Mouse (Mus musculus): ENCODE results near the gene Dock3. TPM values are rescaled to one million over a fixed set of nuclear protein-coding genes. Genes with fewer than 3 reads are reported as not detected.

Dock3 gene
- polyA plus RNA-seq, 1 experiment from 2014 or later, result 0.46 TPM

- WGBS, result 86% methylated on average over 8 of the region's 8 CpGs
- no peak overlapping the region for H3K9ac ChIP-seq (replicated peaks; ENCODE audit: low read length)
Observed at GRCm38 (mm10) chr9:106906597-106906996, 325.1 kb downstream of the Dock3 start.

GRCm38 (mm10) chr9:106903791-106904134, 327.9 kb downstream of the Dock3 start:
- peak; percentile 78 for DNase-seq (ENCODE audit: low spot score)
- Histone ChIP-seq H3K9me3 (replicated peaks; ENCODE audit: control insufficient read depth, low read length) (no peaks in the 10 kb centered on the region), H3K27me3 (ENCODE audit: control insufficient read depth, insufficient read depth, low read length) (no peaks in the 10 kb centered on the region), H3K4me3 (ENCODE audit: low read depth, low read length) (no peak overlapping the region), H3K36me3 (replicated peaks; ENCODE audit: control insufficient read depth, insufficient read depth, low read depth, low read length) (no peaks in the 10 kb centered on the region), H3K27ac (replicated peaks; ENCODE audit: low read depth, low read length) (no peak overlapping the region), H3K9ac (replicated peaks; ENCODE audit: low read length) (no peak overlapping the region), H3K4me1 (ENCODE audit: control insufficient read depth, insufficient read depth, low read length) (no peaks in the 10 kb centered on the region), H3K4me2 (ENCODE audit: low read depth, low read length) (no peak overlapping the region)
- WGBS, result 16% methylated on average over 1 of the region's 1 CpGs
- ATAC-seq (replicated peaks; ENCODE audit: insufficient number of reproducible peaks, low FRiP score, low TSS enrichment, low read depth), result no peak; the same call in 1 of the 2 replicates

More at GRCm38 (mm10) chr9:106906597-106906996, 325.1 kb downstream of the Dock3 start:
- Histone ChIP-seq H3K4me1 (ENCODE audit: control insufficient read depth, insufficient read depth, low read length) (no peaks in the 10 kb centered on the region), H3K36me3 (replicated peaks; ENCODE audit: control insufficient read depth, insufficient read depth, low read depth, low read length) (no peaks in the 10 kb centered on the region), H3K27me3 (ENCODE audit: control insufficient read depth, insufficient read depth, low read length) (no peaks in the 10 kb centered on the region), H3K4me3 (ENCODE audit: low read depth, low read length) (no peak overlapping the region), H3K27ac (replicated peaks; ENCODE audit: low read depth, low read length) (no peak overlapping the region), H3K9me3 (replicated peaks; ENCODE audit: control insufficient read depth, low read length) (no peaks in the 10 kb centered on the region), H3K4me2 (ENCODE audit: low read depth, low read length) (no peak overlapping the region)
- ATAC-seq (replicated peaks; ENCODE audit: insufficient number of reproducible peaks, low FRiP score, low TSS enrichment, low read depth) (no peak), DNase-seq (ENCODE audit: low spot score) (no peak)

GRCm38 (mm10) chr9:106903099-106903790, 328.5 kb downstream of the Dock3 start:
- ATAC-seq (replicated peaks; ENCODE audit: insufficient number of reproducible peaks, low FRiP score, low TSS enrichment, low read depth) (no peak), DNase-seq (ENCODE audit: low spot score) (no peak)
- WGBS, result 76% methylated on average over 4 of the region's 4 CpGs

GRCm38 (mm10) chr9:106901596-106901995, 330.1 kb downstream of the Dock3 start:
- WGBS, result 90% methylated on average over 7 of the region's 7 CpGs
- no peak overlapping the region for H3K4me2 ChIP-seq (ENCODE audit: low read depth, low read length)
- no peak overlapping the region for H3K27ac ChIP-seq (replicated peaks; ENCODE audit: low read depth, low read length)
- no peak overlapping the region for H3K4me3 ChIP-seq (ENCODE audit: low read depth, low read length)
- H3K36me3 ChIP-seq (replicated peaks; ENCODE audit: control insufficient read depth, insufficient read depth, low read depth, low read length), result no peaks in the 10 kb centered on the region
- H3K9me3 ChIP-seq (replicated peaks; ENCODE audit: control insufficient read depth, low read length), result no peaks in the 10 kb centered on the region
- H3K4me1 ChIP-seq (ENCODE audit: control insufficient read depth, insufficient read depth, low read length), result no peaks in the 10 kb centered on the region
- ATAC-seq (replicated peaks; ENCODE audit: insufficient number of reproducible peaks, low FRiP score, low TSS enrichment, low read depth) (no peak), DNase-seq (ENCODE audit: low spot score) (no peak)
- no peak overlapping the region for H3K9ac ChIP-seq (replicated peaks; ENCODE audit: low read length)
- H3K27me3 ChIP-seq (ENCODE audit: control insufficient read depth, insufficient read depth, low read length), result no peaks in the 10 kb centered on the region

More at GRCm38 (mm10) chr9:106903099-106903790, 328.5 kb downstream of the Dock3 start:
- H3K4me1 ChIP-seq (ENCODE audit: control insufficient read depth, insufficient read depth, low read length), result no peaks in the 10 kb centered on the region
- no peak overlapping the region for H3K4me3 ChIP-seq (ENCODE audit: low read depth, low read length)
- no peak overlapping the region for H3K4me2 ChIP-seq (ENCODE audit: low read depth, low read length)
- H3K36me3 ChIP-seq (replicated peaks; ENCODE audit: control insufficient read depth, insufficient read depth, low read depth, low read length), result no peaks in the 10 kb centered on the region
- H3K27me3 ChIP-seq (ENCODE audit: control insufficient read depth, insufficient read depth, low read length), result no peaks in the 10 kb centered on the region
- no peaks in the 10 kb centered on the region for H3K9me3 ChIP-seq (replicated peaks; ENCODE audit: control insufficient read depth, low read length)
- H3K27ac ChIP-seq (replicated peaks; ENCODE audit: low read depth, low read length), result no peak overlapping the region
- H3K9ac ChIP-seq (replicated peaks; ENCODE audit: low read length), result no peak overlapping the region

GRCm38 (mm10) chr9:106898901-106899300, 332.8 kb downstream of the Dock3 start:
- Histone ChIP-seq H3K9me3 (replicated peaks; ENCODE audit: control insufficient read depth, low read length) (no peaks in the 10 kb centered on the region), H3K4me3 (ENCODE audit: low read depth, low read length) (no peak overlapping the region), H3K36me3 (replicated peaks; ENCODE audit: control insufficient read depth, insufficient read depth, low read depth, low read length) (no peaks in the 10 kb centered on the region), H3K4me1 (ENCODE audit: control insufficient read depth, insufficient read depth, low read length) (no peaks in the 10 kb centered on the region), H3K27ac (replicated peaks; ENCODE audit: low read depth, low read length) (no peak overlapping the region), H3K4me2 (ENCODE audit: low read depth, low read length) (no peak overlapping the region), H3K27me3 (ENCODE audit: control insufficient read depth, insufficient read depth, low read length) (no peaks in the 10 kb centered on the region), H3K9ac (replicated peaks; ENCODE audit: low read length) (no peak overlapping the region)
- ATAC-seq (replicated peaks; ENCODE audit: insufficient number of reproducible peaks, low FRiP score, low TSS enrichment, low read depth) (no peak), DNase-seq (ENCODE audit: low spot score) (no peak)
- WGBS, result 88% methylated on average over 1 of the region's 1 CpGs

- H3K27me3 ChIP-seq (ENCODE audit: control insufficient read depth, insufficient read depth, low read length), result no peaks in the 10 kb centered on the region
- H3K9me3 ChIP-seq (replicated peaks; ENCODE audit: control insufficient read depth, low read length), result no peaks in the 10 kb centered on the region
- H3K36me3 ChIP-seq (replicated peaks; ENCODE audit: control insufficient read depth, insufficient read depth, low read depth, low read length), result peaks cover 4% of the 10 kb centered on the region; the same call in 1 of the 2 replicates
- H3K4me1 ChIP-seq (ENCODE audit: control insufficient read depth, insufficient read depth, low read length), result no peaks in the 10 kb centered on the region; the same call in 1 of the 2 replicates
- no peak for ATAC-seq (replicated peaks; ENCODE audit: insufficient number of reproducible peaks, low FRiP score, low TSS enrichment, low read depth)
- H3K9ac ChIP-seq (replicated peaks; ENCODE audit: low read length), result no peak overlapping the region
- no peak overlapping the region for H3K4me2 ChIP-seq (ENCODE audit: low read depth, low read length)
- 43% methylated on average over 3 of the region's 3 CpGs for WGBS
- H3K4me3 ChIP-seq (ENCODE audit: low read depth, low read length), result no peak overlapping the region
- no peak overlapping the region for H3K27ac ChIP-seq (replicated peaks; ENCODE audit: low read depth, low read length)
- DNase-seq (ENCODE audit: low spot score), result no peak
Observed at GRCm38 (mm10) chr9:106893327-106893726, 338.4 kb downstream of the Dock3 start.

GRCm38 (mm10) chr9:106892552-106892875, 339.2 kb downstream of the Dock3 start:
- Histone ChIP-seq H3K9me3 (replicated peaks; ENCODE audit: control insufficient read depth, low read length) (no peaks in the 10 kb centered on the region), H3K4me2 (ENCODE audit: low read depth, low read length) (peak overlapping the region; percentile 67), H3K36me3 (replicated peaks; ENCODE audit: control insufficient read depth, insufficient read depth, low read depth, low read length) (peaks cover 4% of the 10 kb centered on the region; the same call in 1 of the 2 replicates), H3K4me1 (ENCODE audit: control insufficient read depth, insufficient read depth, low read length) (no peaks in the 10 kb centered on the region; the same call in 1 of the 2 replicates), H3K4me3 (ENCODE audit: low read depth, low read length) (peak overlapping the region; percentile 74), H3K27ac (replicated peaks; ENCODE audit: low read depth, low read length) (peak overlapping the region; percentile 82), H3K9ac (replicated peaks; ENCODE audit: low read length) (peak overlapping the region; percentile 78), H3K27me3 (ENCODE audit: control insufficient read depth, insufficient read depth, low read length) (no peaks in the 10 kb centered on the region)
- 0% methylated on average over 9 of the region's 9 CpGs for WGBS
- DNase-seq (ENCODE audit: low spot score), result no peak
- no peak for ATAC-seq (replicated peaks; ENCODE audit: insufficient number of reproducible peaks, low FRiP score, low TSS enrichment, low read depth)

GRCm38 (mm10) chr9:106891829-106892551, 339.7 kb downstream of the Dock3 start, which contains the start of gene Manf:
TSS of gene Manf (minus strand) at chr9:106891979.
- Histone ChIP-seq H3K27ac (replicated peaks; ENCODE audit: low read depth, low read length) (peak within 1 kb of the TSS; percentile 82), H3K4me2 (ENCODE audit: low read depth, low read length) (peak within 1 kb of the TSS; percentile 67), H3K4me1 (ENCODE audit: control insufficient read depth, insufficient read depth, low read length) (no peaks in the 10 kb centered on the region; the same call in 1 of the 2 replicates), H3K9ac (replicated peaks; ENCODE audit: low read length) (peak within 1 kb of the TSS; percentile 87), H3K27me3 (ENCODE audit: control insufficient read depth, insufficient read depth, low read length) (no peaks in the 10 kb centered on the region), H3K36me3 (replicated peaks; ENCODE audit: control insufficient read depth, insufficient read depth, low read depth, low read length) (peaks cover 4% of the 10 kb centered on the region; the same call in 1 of the 2 replicates), H3K9me3 (replicated peaks; ENCODE audit: control insufficient read depth, low read length) (no peaks in the 10 kb centered on the region), H3K4me3 (ENCODE audit: low read depth, low read length) (peak within 1 kb of the TSS; percentile 74)
- under 1% methylated on average over 59 of the region's 59 CpGs for WGBS
- DNase-seq (ENCODE audit: low spot score), result peak; percentile 98
- peak; percentile 99 for ATAC-seq (replicated peaks; ENCODE audit: insufficient number of reproducible peaks, low FRiP score, low TSS enrichment, low read depth)
